Comparison of ENCODE assay signal across 7 mouse cellular contexts in genomic region chr10:84577071-84577727, GRCm38 (mm10). TPM values are rescaled to one million over a fixed set of nuclear protein-coding genes. Genes with fewer than 3 reads are reported as not detected.
A peak's percentile ranks its signal among the peaks of the same experiment; 100 is the strongest.
DNase-seq lines count a peak whose midpoint lies in the region; ATAC-seq and TF ChIP-seq lines count a peak whose summit lies in the region.

No protein-coding gene starts in this region.

- peak; percentile 24 for ATAC-seq in embryonic facial prominence, embryonic 11.5 days (replicated peaks; ENCODE audit: insufficient number of reproducible peaks, low FRiP score, low TSS enrichment, low read depth)
- ATAC-seq in granulocyte monocyte progenitor cell, adult 5-6 weeks (replicated peaks; ENCODE audit: poor library complexity, severe bottlenecking) = peak; percentile 42
- ATAC-seq in limb, embryonic 11.5 days (ENCODE audit: insufficient number of reproducible peaks, low FRiP score, low TSS enrichment, low read depth) = 0 out of 2 replicates have a peak, but pooled peaks have one; percentile 20
- ATAC-seq in midbrain, embryonic 13.5 days = peak; percentile 66

- no peak for TF ChIP-seq POLR2A in small intestine, adult 2 months (IDR thresholded peaks at IDR 0.05; ENCODE audit: low read depth, low read length)

- peak overlapping the region; percentile 63 for H3K9ac ChIP-seq in embryonic facial prominence, embryonic 11.5 days (replicated peaks; ENCODE audit: low read length)
- H3K9ac ChIP-seq in limb, embryonic 11.5 days (ENCODE audit: low read length) = peak overlapping the region; percentile 73
- peak overlapping the region; percentile 75 for H3K9ac ChIP-seq in midbrain, embryonic 13.5 days (replicated peaks)

- no peaks in the 10 kb centered on the region for H3K27me3 ChIP-seq in embryonic facial prominence, embryonic 11.5 days (ENCODE audit: control insufficient read depth, insufficient read depth, low read length)
- no peaks in the 10 kb centered on the region for H3K27me3 ChIP-seq in limb, embryonic 11.5 days (ENCODE audit: control insufficient read depth, insufficient read depth, low read length)
- peaks cover 16% of the 10 kb centered on the region; the same call in 1 of the 2 replicates for H3K27me3 ChIP-seq in midbrain, embryonic 13.5 days
- no peaks in the 10 kb centered on the region for H3K27me3 ChIP-seq in small intestine, adult 2 months (ENCODE audit: control insufficient read depth, insufficient read depth, low read length)

- H3K4me1 ChIP-seq in embryonic facial prominence, embryonic 11.5 days (ENCODE audit: control insufficient read depth, insufficient read depth, low read length) = no peaks in the 10 kb centered on the region; the same call in 1 of the 2 replicates
- 0 out of 2 replicates have a peak, but pooled peaks cover 3% of the 10 kb centered on the region for H3K4me1 ChIP-seq in limb, embryonic 11.5 days (ENCODE audit: control insufficient read depth, insufficient read depth, low read length)
- H3K4me1 ChIP-seq in midbrain, embryonic 13.5 days (replicated peaks) = peaks cover 14% of the 10 kb centered on the region
- H3K4me1 ChIP-seq in small intestine, adult 2 months (ENCODE audit: control insufficient read depth, insufficient read depth, insufficient read length, low read length) = peaks cover 3% of the 10 kb centered on the region; the same call in 1 of the 2 replicates

- 4% methylated on average over 38 of the region's 38 CpGs for WGBS in embryonic facial prominence, embryonic 11.5 days
- 4% methylated on average over 38 of the region's 38 CpGs for WGBS in limb, embryonic 11.5 days
- 7% methylated on average over 38 of the region's 38 CpGs for WGBS in midbrain, embryonic 13.5 days
- under 1% methylated on average over 38 of the region's 38 CpGs for WGBS in small intestine, adult 2 months

- no peak overlapping the region; the same call in 1 of the 2 replicates for H3K27ac ChIP-seq in embryonic facial prominence, embryonic 11.5 days (replicated peaks; ENCODE audit: low read depth, low read length)
- H3K27ac ChIP-seq in limb, embryonic 11.5 days (replicated peaks; ENCODE audit: low read depth, low read length) = no peak overlapping the region
- H3K27ac ChIP-seq in midbrain, embryonic 13.5 days = peak overlapping the region; percentile 45
- H3K27ac ChIP-seq in small intestine, adult 2 months (ENCODE audit: insufficient read depth, low read depth, low read length) = peak overlapping the region; percentile 84

- H3K9me3 ChIP-seq in embryonic facial prominence, embryonic 11.5 days (replicated peaks; ENCODE audit: control insufficient read depth, low read length) = no peaks in the 10 kb centered on the region
- no peaks in the 10 kb centered on the region for H3K9me3 ChIP-seq in limb, embryonic 11.5 days (ENCODE audit: control insufficient read depth, low read length)
- no peaks in the 10 kb centered on the region for H3K9me3 ChIP-seq in midbrain, embryonic 13.5 days

- H3K4me2 ChIP-seq in embryonic facial prominence, embryonic 11.5 days (ENCODE audit: low read depth, low read length) = peak overlapping the region; percentile 93
- peak overlapping the region; percentile 94 for H3K4me2 ChIP-seq in limb, embryonic 11.5 days (ENCODE audit: low read depth, severe bottlenecking)
- peak overlapping the region; percentile 94 for H3K4me2 ChIP-seq in midbrain, embryonic 13.5 days (replicated peaks)

- TF ChIP-seq CTCF in small intestine, adult 2 months (IDR thresholded peaks at IDR 0.05; ENCODE audit: extremely low read depth, insufficient read length, insufficient replicate concordance, low read depth, low read length) = no peak

- DNase-seq in adrenal gland, postnatal 10 days = peak; percentile 86
- DNase-seq in embryonic facial prominence, embryonic 11.5 days (ENCODE audit: low spot score) = peak; percentile 58
- peak; percentile 87 for DNase-seq in kidney, adult 18-20 months
- DNase-seq in limb, embryonic 11.5 days (ENCODE audit: low spot score) = peak; percentile 69

- no peaks in the 10 kb centered on the region for H3K36me3 ChIP-seq in embryonic facial prominence, embryonic 11.5 days (replicated peaks; ENCODE audit: control insufficient read depth, insufficient read depth, low read depth, low read length)
- H3K36me3 ChIP-seq in limb, embryonic 11.5 days (ENCODE audit: control insufficient read depth, insufficient read depth, low read length) = no peaks in the 10 kb centered on the region
- no peaks in the 10 kb centered on the region for H3K36me3 ChIP-seq in midbrain, embryonic 13.5 days
- H3K36me3 ChIP-seq in small intestine, adult 2 months (ENCODE audit: control insufficient read depth, insufficient read depth, low read length) = no peaks in the 10 kb centered on the region

- peak overlapping the region; percentile 81 for H3K4me3 ChIP-seq in embryonic facial prominence, embryonic 11.5 days (ENCODE audit: low read depth, low read length)
- peak overlapping the region; percentile 83 for H3K4me3 ChIP-seq in limb, embryonic 11.5 days (ENCODE audit: low read depth, low read length)
- peak overlapping the region; percentile 92 for H3K4me3 ChIP-seq in midbrain, embryonic 13.5 days (replicated peaks)
- peak overlapping the region; percentile 98 for H3K4me3 ChIP-seq in small intestine, adult 2 months (ENCODE audit: low read depth, low read length)

RNA-seq across cellular contexts. Expression of gene Tcp11l2, which starts 0.8 kb away (rescaled TPM):
- 10 to 100 TPM; 47.4 to 47.9 TPM for total RNA-seq in adrenal gland, postnatal 10 days (2021)
- polyA plus RNA-seq in embryonic facial prominence, embryonic 11.5 days (2014; fragmentation: Nextera tagmentation; extraction: Ambion mirVana) = 8.5 and 9.7 TPM in 2 replicates
- total RNA-seq in granulocyte monocyte progenitor cell, adult 5-6 weeks (2014; fragmentation: Nextera tagmentation) = 15.6 and 18.3 TPM in 2 replicates
- 8.9 and 9.5 TPM in 2 replicates for total RNA-seq in granulocyte monocyte progenitor cell, adult 5-6 weeks (2017)
- 7.2 and 8.0 TPM in 2 replicates for polyA plus RNA-seq in limb, embryonic 11.5 days (2014; fragmentation: Nextera tagmentation; extraction: Ambion mirVana)
- polyA plus RNA-seq in midbrain, embryonic 13.5 days (2015; fragmentation: Nextera tagmentation; extraction: Ambion mirVana) = 18.5 and 19.5 TPM in 2 replicates
- polyA plus RNA-seq in small intestine, adult 2 months (2012; rRNA removed) = 19.3 and 34.3 TPM in 2 replicates

RNA-seq across cellular contexts. Expression of gene Ckap4, which starts 43.3 kb away (rescaled TPM):
- total RNA-seq in adrenal gland, postnatal 10 days (2021) = 10 to 100 TPM; 62.1 to 65.7 TPM
- 80.2 and 82.1 TPM in 2 replicates for polyA plus RNA-seq in embryonic facial prominence, embryonic 11.5 days (2014; fragmentation: Nextera tagmentation; extraction: Ambion mirVana)
- total RNA-seq in granulocyte monocyte progenitor cell, adult 5-6 weeks (2014; fragmentation: Nextera tagmentation) = 67.8 and 79.6 TPM in 2 replicates
- 55.7 and 58.3 TPM in 2 replicates for total RNA-seq in granulocyte monocyte progenitor cell, adult 5-6 weeks (2017)
- 75.8 and 87.6 TPM in 2 replicates for polyA plus RNA-seq in limb, embryonic 11.5 days (2014; fragmentation: Nextera tagmentation; extraction: Ambion mirVana)
- 48.7 and 60.9 TPM in 2 replicates for polyA plus RNA-seq in midbrain, embryonic 13.5 days (2015; fragmentation: Nextera tagmentation; extraction: Ambion mirVana)
- polyA plus RNA-seq in small intestine, adult 2 months (2012; rRNA removed) = 11.8 and 15.2 TPM in 2 replicates

RNA-seq across cellular contexts. Expression of gene Polr3b, which starts 44.9 kb away (rescaled TPM):
- 10 to 100 TPM; 22.4 to 26.8 TPM for total RNA-seq in adrenal gland, postnatal 10 days (2021)
- 19.6 and 20.1 TPM in 2 replicates for polyA plus RNA-seq in embryonic facial prominence, embryonic 11.5 days (2014; fragmentation: Nextera tagmentation; extraction: Ambion mirVana)
- 26.2 and 29.8 TPM in 2 replicates for total RNA-seq in granulocyte monocyte progenitor cell, adult 5-6 weeks (2014; fragmentation: Nextera tagmentation)
- total RNA-seq in granulocyte monocyte progenitor cell, adult 5-6 weeks (2017) = 32.8 and 46.9 TPM in 2 replicates
- polyA plus RNA-seq in limb, embryonic 11.5 days (2014; fragmentation: Nextera tagmentation; extraction: Ambion mirVana) = 19.8 TPM in 2 replicates
- polyA plus RNA-seq in midbrain, embryonic 13.5 days (2015; fragmentation: Nextera tagmentation; extraction: Ambion mirVana) = 17.2 and 18.6 TPM in 2 replicates
- polyA plus RNA-seq in small intestine, adult 2 months (2012; rRNA removed) = 0.75 and 1.6 TPM in 2 replicates

Comparison
In these comparisons a context has a peak if more than half of its experiments do, and no peak if none do; other contexts are left out.
1. H3K27ac ChIP-seq: peak in midbrain, embryonic 13.5 days (single experiment) and small intestine, adult 2 months (single experiment); none in embryonic facial prominence, embryonic 11.5 days (single experiment) and limb, embryonic 11.5 days (single experiment).
2. Peak in every context shown above with its lines, with median percentiles within 50 percentile points of each other: DNase-seq, ATAC-seq, H3K4me2 ChIP-seq, H3K4me3 ChIP-seq and H3K9ac ChIP-seq.